Mouse (Mus musculus) retina, embryonic 14.5 days (tissue): ENCODE data around the gene Naa30.
A peak's percentile ranks its signal among the peaks of the same experiment; 100 is the strongest.

ENCODE experiments used
- DNase-seq: peaks from one replicate; pipeline ENCODE4 v3.0.0-alpha.2; 2015; ENCODE audit warnings: low spot score

The Naa30 gene

GRCm38 (mm10) chr14:49226986-49227385 is 55.0 kb downstream of the Naa30 start:
- no peak for DNase-seq

- DNase-seq = no peak
Observed at GRCm38 (mm10) chr14:49231845-49232244, 59.8 kb downstream of the Naa30 start.

GRCm38 (mm10) chr14:49234788-49235515 is 62.9 kb downstream of the Naa30 start:
- peak; percentile 82 for DNase-seq

- peak; percentile 79 for DNase-seq
Observed at GRCm38 (mm10) chr14:49238206-49238605, 66.2 kb downstream of the Naa30 start.
